Comparison of ENCODE assay signal across 12 mouse cellular contexts in genomic region chr2:145905156-145905555, GRCm38 (mm10). TPM values are rescaled to one million over a fixed set of nuclear protein-coding genes. Genes with fewer than 3 reads are reported as not detected.
A peak's percentile ranks its signal among the peaks of the same experiment; 100 is the strongest.
DNase-seq lines count a peak whose midpoint lies in the region; ATAC-seq and TF ChIP-seq lines count a peak whose summit lies in the region.
"Had no signal": no experiment of that assay in that cellular context is flagged by ENCODE, and none has a peak within 500 bp of the region (broad histone marks: within the 10 kb centered on the region; RNA-seq: fewer than 3 reads in every experiment).

No protein-coding gene starts in this region.

- no peak overlapping the region for H3K9ac ChIP-seq in hindbrain, postnatal 0 days (replicated peaks; ENCODE audit: low read length)
- no peak overlapping the region for H3K9ac ChIP-seq in hindbrain, embryonic 11.5 days (ENCODE audit: low read depth, low read length)
- H3K9ac ChIP-seq: embryonic facial prominence, embryonic 15.5 days; hindbrain, embryonic 12.5 days; limb, embryonic 15.5 days had no signal

- no peaks in the 10 kb centered on the region for H3K27me3 ChIP-seq in hindbrain, postnatal 0 days (ENCODE audit: insufficient read depth, low read length)
- H3K27me3 ChIP-seq in hindbrain, embryonic 11.5 days (ENCODE audit: control insufficient read depth, insufficient read depth, low read length): no peaks in the 10 kb centered on the region
- H3K27me3 ChIP-seq: embryonic facial prominence, embryonic 15.5 days; hindbrain, embryonic 12.5 days; limb, embryonic 15.5 days had no signal

- DNase-seq in hindbrain, postnatal 0 days (ENCODE audit: low spot score): no peak
- no peak for DNase-seq in hindbrain, embryonic 11.5 days (ENCODE audit: low spot score)
- peak; percentile 73 for DNase-seq in 416B (ENCODE audit: low read depth)
- peak; percentile 81 for DNase-seq in CD4-positive, CD25-positive, alpha-beta regulatory T cell, adult 2 months (ENCODE audit: low read depth, low spot score)
- DNase-seq in induced T-regulatory cell, adult 2 months (ENCODE audit: low read depth): peak; percentile 93
- no peak for DNase-seq in layer of hippocampus, adult 18-20 months (ENCODE audit: low spot score in 2 of 2)
- DNase-seq in kidney, postnatal 14 days: no peak
- DNase-seq: cerebellum, postnatal 10 days had no signal

- no peak overlapping the region for H3K27ac ChIP-seq in hindbrain, postnatal 0 days
- H3K27ac ChIP-seq in hindbrain, embryonic 11.5 days (ENCODE audit: low read depth, low read length): no peak overlapping the region
- H3K27ac ChIP-seq: embryonic facial prominence, embryonic 15.5 days; hindbrain, embryonic 12.5 days had no signal

- peak overlapping the region; percentile 70; the same call in 1 of the 2 replicates for H3K4me2 ChIP-seq in hindbrain, postnatal 0 days (ENCODE audit: low read depth, low read length)
- H3K4me2 ChIP-seq in hindbrain, embryonic 11.5 days (replicated peaks; ENCODE audit: low read depth, low read length): no peak overlapping the region

- no peak for TF ChIP-seq CTCF in hindbrain, postnatal 0 days (IDR thresholded peaks at IDR 0.05; ENCODE audit: low read depth)

- no peak for ATAC-seq in hindbrain, postnatal 0 days
- ATAC-seq in hindbrain, embryonic 11.5 days (ENCODE audit: low FRiP score): no peak

- H3K4me1 ChIP-seq in hindbrain, postnatal 0 days (ENCODE audit: insufficient read depth, low read length): peaks cover 9% of the 10 kb centered on the region
- no peaks in the 10 kb centered on the region for H3K4me1 ChIP-seq in hindbrain, embryonic 11.5 days (replicated peaks; ENCODE audit: control insufficient read depth, insufficient read depth, low read length)

- peaks cover 9% of the 10 kb centered on the region for H3K36me3 ChIP-seq in hindbrain, postnatal 0 days (ENCODE audit: insufficient read depth, low read length)
- H3K36me3 ChIP-seq in hindbrain, embryonic 11.5 days (ENCODE audit: control insufficient read depth, insufficient read depth, low read length): 0 out of 2 replicates have a peak, but pooled peaks cover 2% of the 10 kb centered on the region

- H3K4me3 ChIP-seq in hindbrain, postnatal 0 days (ENCODE audit: low read length): no peak overlapping the region
- H3K4me3 ChIP-seq in hindbrain, embryonic 11.5 days (ENCODE audit: low read depth, low read length): no peak overlapping the region
- H3K4me3 ChIP-seq: hindbrain, embryonic 12.5 days had no signal

- WGBS in hindbrain, postnatal 0 days: 82% methylated on average over 6 of the region's 6 CpGs
- WGBS in hindbrain, embryonic 11.5 days: 89% methylated on average over 6 of the region's 6 CpGs

- no peaks in the 10 kb centered on the region for H3K9me3 ChIP-seq in hindbrain, postnatal 0 days (ENCODE audit: low read length)
- H3K9me3 ChIP-seq in hindbrain, embryonic 11.5 days (ENCODE audit: control insufficient read depth, low read length): no peaks in the 10 kb centered on the region
- H3K9me3 ChIP-seq: embryonic facial prominence, embryonic 15.5 days; hindbrain, embryonic 12.5 days; limb, embryonic 15.5 days had no signal

RNA-seq across cellular contexts. Expression of gene Naa20, which starts 3.3 kb away (rescaled TPM):
- total RNA-seq in hindbrain, postnatal 0 days (2014; rRNA removed): 104 and 105 TPM in 2 replicates
- 166 and 168 TPM in 2 replicates for polyA plus RNA-seq in hindbrain, postnatal 0 days (2015; fragmentation: Nextera tagmentation; extraction: Ambion mirVana)
- polyA plus RNA-seq in hindbrain, embryonic 11.5 days (2014; fragmentation: Nextera tagmentation; extraction: Ambion mirVana): 139 and 146 TPM in 2 replicates
- 10 to 100 TPM; 66.3 to 68.5 TPM for total RNA-seq in layer of hippocampus, adult 18-20 months (2021)

RNA-seq across cellular contexts. Expression of gene Cfap61, which starts 29.4 kb away (rescaled TPM):
- total RNA-seq in hindbrain, postnatal 0 days (2014; rRNA removed): 2.6 and 4.1 TPM in 2 replicates
- polyA plus RNA-seq in hindbrain, postnatal 0 days (2015; fragmentation: Nextera tagmentation; extraction: Ambion mirVana): 3.7 and 5.4 TPM in 2 replicates
- polyA plus RNA-seq in hindbrain, embryonic 11.5 days (2014; fragmentation: Nextera tagmentation; extraction: Ambion mirVana): 1.7 and 2.4 TPM in 2 replicates
- total RNA-seq in layer of hippocampus, adult 18-20 months (2021): 1 to 10 TPM; 3.4 to 3.5 TPM
- polyA plus RNA-seq: small intestine, adult 2 months had no signal

RNA-seq across cellular contexts. Expression of gene Crnkl1, which starts 29.7 kb away (rescaled TPM):
- total RNA-seq in hindbrain, postnatal 0 days (2014; rRNA removed): 12.3 and 14.6 TPM in 2 replicates
- polyA plus RNA-seq in hindbrain, postnatal 0 days (2015; fragmentation: Nextera tagmentation; extraction: Ambion mirVana): 15.1 and 19.6 TPM in 2 replicates
- polyA plus RNA-seq in hindbrain, embryonic 11.5 days (2014; fragmentation: Nextera tagmentation; extraction: Ambion mirVana): 42.3 and 43.9 TPM in 2 replicates
- total RNA-seq in layer of hippocampus, adult 18-20 months (2021): 10 to 100 TPM; 23.1 to 23.2 TPM

Comparison
In these comparisons a context has a peak if more than half of its experiments do, and no peak if none do; other contexts are left out.
1. DNase-seq: peak in 416B (single experiment), CD4-positive, CD25-positive, alpha-beta regulatory T cell, adult 2 months (single experiment) and induced T-regulatory cell, adult 2 months (single experiment); none in hindbrain, postnatal 0 days (single experiment), hindbrain, embryonic 11.5 days (single experiment), layer of hippocampus, adult 18-20 months (0 of 2) and kidney, postnatal 14 days (single experiment).